Mouse (Mus musculus) testis, postnatal 14 days (tissue): Measurements from ENCODE around the gene Cebpa.
A peak's percentile ranks its signal among the peaks of the same experiment; 100 is the strongest.

Experiments
- DNase-seq: peaks from one replicate; pipeline ENCODE4 v3.0.0; 2021; ENCODE audit warnings: low spot score

Gene Cebpa

DNA sequence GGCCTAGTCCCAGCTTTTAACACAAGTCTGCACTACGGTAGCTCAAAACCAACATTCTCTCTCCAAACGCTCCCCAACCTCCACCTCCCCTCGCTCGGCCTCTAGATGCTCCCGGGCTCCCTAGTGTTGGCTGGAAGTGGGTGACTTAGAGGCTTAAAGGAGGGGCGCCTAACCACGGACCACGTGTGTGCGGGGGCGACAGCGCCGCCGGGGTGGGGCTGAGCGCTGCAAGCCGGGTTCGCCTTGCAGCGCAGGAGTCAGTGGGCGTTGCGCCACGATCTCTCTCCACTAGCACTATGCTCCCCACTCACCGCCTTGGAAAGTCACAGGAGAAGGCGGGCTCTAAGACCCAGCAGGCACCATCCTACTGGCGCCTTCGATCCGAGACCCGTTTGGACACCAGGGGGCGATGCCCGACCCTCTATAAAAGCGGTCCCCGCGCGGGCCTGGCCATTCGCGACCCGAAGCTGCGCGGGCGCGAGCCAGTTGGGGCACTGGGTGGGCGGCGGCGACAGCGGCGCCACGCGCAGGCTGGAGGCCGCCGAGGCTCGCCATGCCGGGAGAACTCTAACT lies at the start of gene Cebpa:
TSS of gene Cebpa (plus strand) at position 453 of the 573 bp plus-strand sequence.
- DNase-seq: peak; percentile 87

DNA sequence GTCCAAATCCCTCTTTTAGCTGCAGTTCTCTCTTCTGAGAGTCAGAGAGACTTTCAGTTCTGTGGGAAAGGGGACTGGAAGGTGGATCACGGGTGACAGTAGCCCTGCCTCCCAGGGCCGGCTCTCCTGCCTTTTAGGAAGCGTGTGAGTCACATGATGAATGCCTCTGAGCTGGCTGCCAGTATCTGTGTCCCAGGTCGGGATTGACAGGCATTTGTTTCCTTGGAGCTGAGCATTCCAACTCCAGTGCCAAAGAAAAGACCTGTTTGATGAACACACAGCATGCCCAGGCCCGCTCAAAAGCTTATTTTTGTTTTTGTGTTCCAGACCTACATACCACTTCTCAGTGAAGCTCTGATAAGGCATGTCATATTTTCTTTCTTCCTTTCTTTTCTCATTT lies 42.4 kb upstream of the Cebpa start:
- no peak for DNase-seq

- no peak for DNase-seq
Observed at GRCm38 (mm10) chr7:35080843-35081338, 38.2 kb upstream of the Cebpa start.

GRCm38 (mm10) chr7:35081406-35082104 lies 37.5 kb upstream of the Cebpa start:
- no peak for DNase-seq

DNA sequence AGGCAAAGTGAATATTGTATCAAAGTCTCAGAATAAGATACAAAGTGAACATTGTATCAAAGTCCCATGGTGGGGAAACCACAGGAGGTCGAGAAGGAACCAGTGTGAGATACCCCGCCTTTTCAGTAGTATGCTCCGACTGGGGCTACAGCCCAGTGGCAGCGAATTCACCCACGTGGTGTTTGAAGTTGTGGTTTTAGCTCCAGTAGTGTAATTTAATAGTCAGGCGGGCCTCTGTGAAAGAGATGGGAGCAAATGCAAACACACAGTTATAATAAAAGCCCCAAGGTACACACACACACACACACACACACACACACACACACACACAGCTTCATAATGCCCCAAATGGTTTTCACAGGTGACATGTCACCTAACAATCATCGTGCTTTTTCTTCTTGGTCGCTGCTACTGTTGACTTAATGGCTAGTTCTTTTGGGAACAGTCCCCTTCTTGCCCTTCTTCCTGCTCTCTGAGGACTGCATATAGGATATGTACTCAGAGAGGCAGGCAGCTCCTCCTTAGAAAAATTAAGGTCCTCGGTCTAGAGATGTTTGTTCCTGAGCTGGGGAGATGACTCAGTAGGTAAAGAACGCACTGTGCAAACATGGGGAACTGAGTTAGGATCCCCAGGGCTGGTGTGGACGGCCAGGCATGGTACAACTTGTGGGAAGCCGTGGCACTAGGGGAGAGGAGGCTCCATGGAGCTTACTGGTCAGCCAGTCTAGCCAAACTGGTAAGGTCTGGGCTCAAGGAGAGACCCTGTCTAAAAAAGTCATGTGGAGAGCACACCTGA lies 34.3 kb upstream of the Cebpa start:
- peak; percentile 24 for DNase-seq

- peak; percentile 25 for DNase-seq
Observed at GRCm38 (mm10) chr7:35086271-35086861, 32.7 kb upstream of the Cebpa start.

DNA sequence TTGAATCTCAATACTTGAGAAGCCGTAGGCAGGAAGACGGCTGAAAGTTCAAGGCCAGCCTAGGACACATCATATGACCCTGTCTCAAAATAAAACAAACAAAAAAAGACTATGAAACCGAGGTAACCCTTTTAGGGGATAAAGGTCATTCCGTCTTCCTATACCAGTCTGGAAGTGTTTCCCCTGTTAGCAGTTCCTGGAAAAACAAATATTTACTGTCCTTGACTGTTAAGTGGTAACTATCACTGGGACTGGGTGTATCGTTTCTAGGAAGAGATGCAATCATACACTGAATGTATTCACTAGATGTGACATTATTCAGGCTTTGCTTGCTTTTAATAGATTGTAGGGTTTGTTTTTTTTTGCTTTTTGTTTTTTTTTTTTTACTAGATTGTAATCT lies 28.5 kb upstream of the Cebpa start:
- no peak for DNase-seq

GRCm38 (mm10) chr7:35094975-35095678 lies 24.0 kb upstream of the Cebpa start:
- no peak for DNase-seq

GRCm38 (mm10) chr7:35098777-35099176 lies 20.3 kb upstream of the Cebpa start:
- DNase-seq: no peak

GRCm38 (mm10) chr7:35099528-35099927 lies 19.6 kb upstream of the Cebpa start:
- no peak for DNase-seq

- DNase-seq: no peak
Observed at GRCm38 (mm10) chr7:35106614-35107013, 12.5 kb upstream of the Cebpa start.

- no peak for DNase-seq
Observed at GRCm38 (mm10) chr7:35107630-35108029, 11.5 kb upstream of the Cebpa start.

DNA sequence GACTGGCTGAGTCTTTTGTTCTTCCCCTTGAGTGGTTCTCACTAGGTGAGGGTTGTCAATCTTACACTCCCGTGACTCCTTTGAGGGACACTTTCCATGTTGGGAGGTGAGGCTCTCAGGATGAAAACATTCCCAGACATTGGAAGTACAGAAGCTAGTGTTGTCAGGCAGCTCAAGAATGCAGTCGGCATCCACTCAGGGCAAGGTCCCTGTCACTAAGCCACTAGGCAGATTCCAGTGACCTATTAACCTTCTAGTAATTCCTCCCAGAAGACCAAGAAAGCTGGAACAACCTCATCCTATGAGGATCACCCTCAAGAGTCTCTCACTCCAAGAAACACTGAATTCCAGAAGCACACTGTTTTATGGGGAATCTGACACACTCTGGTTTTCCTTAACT lies 11.0 kb upstream of the Cebpa start:
- DNase-seq: no peak

GRCm38 (mm10) chr7:35108663-35109062 lies 10.4 kb upstream of the Cebpa start:
- DNase-seq: no peak

DNA sequence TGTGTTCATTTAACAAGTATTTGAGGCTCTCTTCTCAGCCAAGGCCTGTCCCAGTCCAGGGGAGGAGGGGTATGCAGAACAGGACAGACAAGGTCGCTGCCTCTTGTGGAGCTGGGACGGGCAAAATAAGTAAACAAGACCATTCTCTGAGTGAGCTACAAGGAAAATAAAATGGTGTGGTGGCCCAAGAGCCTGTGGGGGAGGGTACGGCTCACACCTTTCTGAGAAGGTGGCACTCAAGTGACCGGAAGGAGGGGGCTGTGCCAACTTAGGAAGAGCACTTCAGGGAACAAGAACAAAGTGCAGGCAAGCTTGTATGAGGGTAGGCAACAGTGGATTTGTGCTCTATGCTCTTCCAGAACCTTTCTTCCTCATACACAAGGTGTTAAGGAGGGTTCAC lies 6.0 kb upstream of the Cebpa start:
- no peak for DNase-seq

GRCm38 (mm10) chr7:35113721-35114120 lies 5.4 kb upstream of the Cebpa start:
- DNase-seq: no peak

- no peak for DNase-seq
Observed at GRCm38 (mm10) chr7:35116524-35116923, 2.6 kb upstream of the Cebpa start.

GRCm38 (mm10) chr7:35117052-35117451 lies 2.0 kb upstream of the Cebpa start:
- DNase-seq: no peak

DNA sequence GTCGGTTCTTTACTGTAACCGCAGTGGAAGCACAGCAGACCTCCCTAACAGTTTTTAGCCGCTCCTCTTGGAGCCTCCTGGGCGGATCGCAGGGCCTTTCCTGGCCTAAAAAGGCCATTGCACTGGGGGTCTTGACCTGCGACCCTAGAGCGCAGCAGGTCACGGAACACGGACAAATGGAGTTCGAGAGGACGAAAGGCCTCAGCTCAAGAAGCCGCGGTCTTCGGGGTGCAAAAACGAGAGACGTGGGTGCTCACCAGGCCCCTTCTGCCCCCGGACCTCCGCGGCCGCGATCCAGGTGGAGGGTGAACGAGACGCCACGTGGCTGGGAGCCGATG lies 1.4 kb upstream of the Cebpa start:
- DNase-seq: peak; percentile 32

DNA sequence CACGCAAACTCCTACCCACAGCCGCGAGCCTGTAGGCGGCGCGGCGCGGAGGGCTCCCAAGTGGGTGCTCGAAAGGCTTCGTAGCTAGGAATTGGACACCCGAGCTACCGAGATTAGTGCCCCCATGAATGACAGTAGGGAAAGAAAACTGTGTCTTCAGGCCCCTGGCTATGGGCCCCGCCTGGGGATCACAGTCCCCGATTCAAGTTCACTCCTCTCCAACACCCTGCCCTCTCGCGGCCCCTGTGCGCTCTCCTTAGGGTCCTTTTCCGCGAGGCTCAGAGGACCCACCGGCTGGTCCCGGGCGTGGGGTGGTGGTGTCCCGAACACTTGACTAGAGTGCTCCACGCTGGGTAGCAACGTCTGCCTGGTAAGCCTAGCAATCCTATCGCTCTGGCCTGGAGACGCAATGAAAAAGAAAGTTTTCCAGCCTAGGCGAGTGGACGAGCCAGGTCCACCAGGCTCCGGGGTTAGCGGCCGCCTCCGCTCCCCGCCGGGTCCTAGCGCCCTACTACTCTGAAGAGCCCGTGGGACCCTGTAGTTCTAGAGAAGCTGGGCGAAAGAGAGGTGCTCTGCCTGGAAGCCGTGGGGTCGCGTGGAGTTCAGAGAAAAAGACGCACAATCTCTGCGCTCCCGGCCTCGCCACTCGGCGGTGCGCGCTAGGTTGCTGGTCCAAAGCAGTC lies 853 bp upstream of the Cebpa start:
- DNase-seq: peak; percentile 72

- DNase-seq: no peak
Observed at GRCm38 (mm10) chr7:35119506-35120145, 533 bp downstream of the Cebpa start.
